Mouse (Mus musculus) forebrain, embryonic 15.5 days (tissue): Measurements from ENCODE around the gene Hmcn2. TPM values are rescaled to one million over a fixed set of nuclear protein-coding genes. Genes with fewer than 3 reads are reported as not detected.
A peak's percentile ranks its signal among the peaks of the same experiment; 100 is the strongest.

Experiments used
- ATAC-seq: fragments of 200-750 bp; cut with Nextera tagmentation; replicated peaks from 2 replicates; pipeline ENCODE4 v1.8.0; 2017; ENCODE audit warnings: mild to moderate bottlenecking, moderate TSS enrichment, moderate library complexity
- H3K27ac ChIP-seq: fragments of 300-500 bp; sonication (generic); replicated peaks from 2 replicates; pipeline ENCODE4 v1.5.1; 2015; ENCODE audit warnings: mild to moderate bottlenecking, inconsistent platforms
- H3K27me3 ChIP-seq: fragments of 300-500 bp; sonication (generic); 2 replicates; pipeline ENCODE4 v1.6.1; 2015; ENCODE audit warnings: inconsistent platforms
- H3K36me3 ChIP-seq: fragments of 300-500 bp; sonication (generic); 2 replicates; pipeline ENCODE4 v1.6.1; 2015; ENCODE audit warnings: mild to moderate bottlenecking, inconsistent platforms
- H3K4me1 ChIP-seq: fragments of 300-500 bp; sonication (generic); 2 replicates; pipeline ENCODE4 v1.6.1; 2015; ENCODE audit warnings: inconsistent platforms
- H3K4me2 ChIP-seq: fragments of 300-500 bp; sonication (generic); replicated peaks from 2 replicates; pipeline ENCODE4 v1.6.1; 2015; ENCODE audit warnings: mild to moderate bottlenecking, inconsistent platforms
- H3K4me3 ChIP-seq: fragments of 300-500 bp; sonication (generic); 2 replicates; pipeline ENCODE4 v1.5.1; 2015; ENCODE audit warnings: mild to moderate bottlenecking, inconsistent platforms
- H3K9ac ChIP-seq: fragments of 300-500 bp; sonication (generic); replicated peaks from 2 replicates; pipeline ENCODE4 v1.6.1; 2015; ENCODE audit warnings: mild to moderate bottlenecking, inconsistent platforms
- H3K9me3 ChIP-seq: fragments of 300-500 bp; sonication (generic); 2 replicates; pipeline ENCODE4 v1.6.1; 2016; ENCODE audit warnings: inconsistent platforms
- WGBS: fragments of 180-500 bp; shearing (Covaris S2); methylation state at CpG from one replicate; pipeline ENCODE4 v1.1.7; 2015; ENCODE audit warnings: mixed read lengths; 5-methylcytosine and 5-hydroxymethylcytosine counted together
- polyA plus RNA-seq: library from polyadenylated mRNA; unstranded; fragments of >200 nt; fragmentation: Nextera tagmentation; extraction: Ambion mirVana; gene quantifications from 2 replicates; pipeline ENCODE4 v1.2.1, GENCODE M21; 2015

Hmcn2 gene
- polyA plus RNA-seq, 1 experiment from 2014 or later: 0.19 TPM

GRCm38 (mm10) chr2:31449902-31450301 lies 135.7 kb downstream of the Hmcn2 start:
- Histone ChIP-seq H3K4me1 (peaks cover 29% of the 10 kb centered on the region), H3K27me3 (no peaks in the 10 kb centered on the region), H3K4me2 (no peak overlapping the region), H3K4me3 (no peak overlapping the region), H3K9ac (no peak overlapping the region), H3K27ac (peak overlapping the region; percentile 21; the same call in 1 of the 2 replicates), H3K9me3 (no peaks in the 10 kb centered on the region), H3K36me3 (no peaks in the 10 kb centered on the region)
- 92% methylated on average over 4 of the region's 4 CpGs for whole genome bisulfite sequencing
- ATAC-seq: no peak

- Histone ChIP-seq H3K4me2 (no peak overlapping the region), H3K36me3 (no peaks in the 10 kb centered on the region), H3K27me3 (no peaks in the 10 kb centered on the region), H3K9me3 (no peaks in the 10 kb centered on the region), H3K27ac (no peak overlapping the region), H3K4me3 (no peak overlapping the region), H3K9ac (no peak overlapping the region), H3K4me1 (peaks cover 29% of the 10 kb centered on the region)
- WGBS: 35% methylated on average over 3 of the region's 3 CpGs
- no peak for ATAC-seq
These were observed 136.4 kb downstream of the Hmcn2 start for GRCm38 (mm10) chr2:31450661-31451060.

GRCm38 (mm10) chr2:31451530-31451929 lies 137.3 kb downstream of the Hmcn2 start:
- Histone ChIP-seq H3K4me1 (peaks cover 29% of the 10 kb centered on the region), H3K27ac (no peak overlapping the region), H3K4me2 (no peak overlapping the region), H3K9me3 (no peaks in the 10 kb centered on the region), H3K4me3 (no peak overlapping the region), H3K9ac (no peak overlapping the region), H3K36me3 (no peaks in the 10 kb centered on the region), H3K27me3 (no peaks in the 10 kb centered on the region)
- no peak for ATAC-seq
- WGBS: 84% methylated on average over 1 of the region's 1 CpGs

GRCm38 (mm10) chr2:31453011-31453410 lies 138.8 kb downstream of the Hmcn2 start:
- 86% methylated on average over 13 of the region's 13 CpGs for WGBS

GRCm38 (mm10) chr2:31453559-31454177 lies 139.5 kb downstream of the Hmcn2 start:
- H3K9ac ChIP-seq: no peak overlapping the region
- no peak overlapping the region for H3K27ac ChIP-seq
- H3K9me3 ChIP-seq: no peaks in the 10 kb centered on the region
- no peaks in the 10 kb centered on the region for H3K36me3 ChIP-seq
- WGBS: 40% methylated on average over 11 of the region's 11 CpGs
- 0 out of 2 replicates have a peak, but pooled peaks cover 7% of the 10 kb centered on the region for H3K27me3 ChIP-seq
- H3K4me3 ChIP-seq: no peak overlapping the region
- no peak for ATAC-seq
- H3K4me1 ChIP-seq: peaks cover 25% of the 10 kb centered on the region
- no peak overlapping the region for H3K4me2 ChIP-seq

More at GRCm38 (mm10) chr2:31453011-31453410, 138.8 kb downstream of the Hmcn2 start:
- Histone ChIP-seq H3K27me3 (0 out of 2 replicates have a peak, but pooled peaks cover 2% of the 10 kb centered on the region), H3K4me3 (no peak overlapping the region), H3K4me2 (no peak overlapping the region), H3K9me3 (no peaks in the 10 kb centered on the region), H3K27ac (no peak overlapping the region), H3K9ac (no peak overlapping the region), H3K4me1 (peaks cover 29% of the 10 kb centered on the region), H3K36me3 (no peaks in the 10 kb centered on the region)
- ATAC-seq: no peak

- WGBS: 53% methylated on average over 6 of the region's 8 CpGs
- ATAC-seq: no peak
These were observed 140.1 kb downstream of the Hmcn2 start for GRCm38 (mm10) chr2:31454280-31454679.

GRCm38 (mm10) chr2:31455418-31455817 lies 141.2 kb downstream of the Hmcn2 start:
- peaks cover 15% of the 10 kb centered on the region for H3K4me1 ChIP-seq
- H3K27me3 ChIP-seq: peaks cover 25% of the 10 kb centered on the region
- no peaks in the 10 kb centered on the region for H3K36me3 ChIP-seq
- no peak for ATAC-seq
- 91% methylated on average over 7 of the region's 7 CpGs for WGBS
- no peak overlapping the region for H3K4me3 ChIP-seq
- H3K4me2 ChIP-seq: no peak overlapping the region
- H3K9me3 ChIP-seq: no peaks in the 10 kb centered on the region
- H3K9ac ChIP-seq: no peak overlapping the region
- no peak overlapping the region for H3K27ac ChIP-seq

More at GRCm38 (mm10) chr2:31454280-31454679, 140.1 kb downstream of the Hmcn2 start:
- Histone ChIP-seq H3K4me3 (no peak overlapping the region), H3K27ac (no peak overlapping the region), H3K4me1 (peaks cover 19% of the 10 kb centered on the region), H3K4me2 (no peak overlapping the region), H3K9ac (no peak overlapping the region), H3K36me3 (no peaks in the 10 kb centered on the region), H3K9me3 (no peaks in the 10 kb centered on the region), H3K27me3 (peaks cover 13% of the 10 kb centered on the region)

- Histone ChIP-seq H3K4me3 (no peak overlapping the region), H3K36me3 (no peaks in the 10 kb centered on the region), H3K4me2 (no peak overlapping the region), H3K27ac (no peak overlapping the region), H3K4me1 (peaks cover 15% of the 10 kb centered on the region), H3K9me3 (no peaks in the 10 kb centered on the region), H3K9ac (no peak overlapping the region), H3K27me3 (peaks cover 43% of the 10 kb centered on the region)
- no peak for ATAC-seq
- WGBS: 55% methylated on average over 5 of the region's 5 CpGs
These were observed 144.2 kb downstream of the Hmcn2 start for GRCm38 (mm10) chr2:31458460-31458859.

GRCm38 (mm10) chr2:31458989-31459936 lies 145.0 kb downstream of the Hmcn2 start:
- no peak for ATAC-seq

GRCm38 (mm10) chr2:31460025-31460571 lies 145.9 kb downstream of the Hmcn2 start:
- Histone ChIP-seq H3K27ac (no peak overlapping the region), H3K9me3 (no peaks in the 10 kb centered on the region), H3K36me3 (no peaks in the 10 kb centered on the region), H3K4me1 (peaks cover 7% of the 10 kb centered on the region), H3K4me3 (peak overlapping the region; percentile 48), H3K4me2 (peak overlapping the region; percentile 82), H3K9ac (peak overlapping the region; percentile 55), H3K27me3 (peaks cover 50% of the 10 kb centered on the region)
- peak; percentile 60; the same call in 1 of the 2 replicates for ATAC-seq
- WGBS: under 1% methylated on average over 44 of the region's 48 CpGs

More at GRCm38 (mm10) chr2:31458989-31459936, 145.0 kb downstream of the Hmcn2 start:
- Histone ChIP-seq H3K4me3 (peak overlapping the region; percentile 48; the same call in 1 of the 2 replicates), H3K36me3 (no peaks in the 10 kb centered on the region), H3K9me3 (no peaks in the 10 kb centered on the region), H3K27me3 (peaks cover 50% of the 10 kb centered on the region), H3K9ac (0 out of 2 replicates have a peak overlapping the region, but pooled peaks have one; percentile 55), H3K4me1 (peaks cover 13% of the 10 kb centered on the region), H3K4me2 (peak overlapping the region; percentile 82), H3K27ac (no peak overlapping the region)
- WGBS: 44% methylated on average over 16 of the region's 16 CpGs

- no peak for ATAC-seq
- Histone ChIP-seq H3K27ac (no peak overlapping the region), H3K4me1 (peaks cover 7% of the 10 kb centered on the region), H3K9me3 (no peaks in the 10 kb centered on the region), H3K4me2 (no peak overlapping the region), H3K36me3 (no peaks in the 10 kb centered on the region), H3K27me3 (peaks cover 50% of the 10 kb centered on the region), H3K9ac (no peak overlapping the region), H3K4me3 (no peak overlapping the region)
- WGBS: 86% methylated on average over 7 of the region's 7 CpGs
These were observed 146.7 kb downstream of the Hmcn2 start for GRCm38 (mm10) chr2:31460920-31461319.

GRCm38 (mm10) chr2:31462051-31462450 lies 147.8 kb downstream of the Hmcn2 start:
- ATAC-seq: no peak
- H3K4me1 ChIP-seq: peaks cover 7% of the 10 kb centered on the region
- H3K4me3 ChIP-seq: no peak overlapping the region
- H3K36me3 ChIP-seq: no peaks in the 10 kb centered on the region
- H3K9ac ChIP-seq: no peak overlapping the region
- 32% methylated on average over 8 of the region's 8 CpGs for WGBS
- H3K27ac ChIP-seq: no peak overlapping the region
- H3K4me2 ChIP-seq: no peak overlapping the region
- peaks cover 50% of the 10 kb centered on the region for H3K27me3 ChIP-seq
- no peaks in the 10 kb centered on the region for H3K9me3 ChIP-seq
